Mouse (Mus musculus) C2C12 (cell line): ENCODE results near the gene Rars. TPM values are rescaled to one million over a fixed set of nuclear protein-coding genes. Genes with fewer than 3 reads are reported as not detected.
"Not testable (repeated sequence)": the region's sequence is repeated elsewhere in the genome, so short reads cannot be mapped to it uniquely, and the experiment has no call there.

Experiments
- H3K27me3 ChIP-seq: one replicate; pipeline ENCODE4 v1.6.1; 2011; ENCODE audit not compliant: control insufficient read depth, insufficient read depth, insufficient read length
- H3K36me3 ChIP-seq: one replicate; pipeline ENCODE4 v1.6.1; 2011; ENCODE audit not compliant: control insufficient read depth, insufficient read depth
- H3K4me3 ChIP-seq: one replicate; pipeline ENCODE4 v1.5.1; 2011; ENCODE audit warnings: mild to moderate bottlenecking, control low read depth; ENCODE audit not compliant: poor library complexity, insufficient read depth, severe bottlenecking
- H3K79me2 ChIP-seq: one replicate; pipeline ENCODE4 v1.6.1; 2011; ENCODE audit not compliant: control insufficient read depth, insufficient read depth
- H3K79me3 ChIP-seq: one replicate; pipeline ENCODE4 v1.6.1; 2011; ENCODE audit warnings: low read depth, control low read depth
- H3ac ChIP-seq: one replicate; pipeline ENCODE3; 2011; ENCODE audit warnings: low read depth; ENCODE audit not compliant: control insufficient read depth, insufficient read length
- CEBPB ChIP-seq: IDR thresholded peaks from one replicate; pipeline ENCODE4 v1.6.1; 2011; ENCODE audit warnings: low read depth, mild to moderate bottlenecking, control low read depth, moderate library complexity
- CTCF ChIP-seq: IDR thresholded peaks from one replicate; pipeline ENCODE4 v1.5.1; 2011; ENCODE audit not compliant: control insufficient read depth, insufficient read depth, insufficient read length
- FOSL1 ChIP-seq: IDR thresholded peaks from one replicate; pipeline ENCODE4 v1.8.0; 2011; ENCODE audit warnings: mild to moderate bottlenecking, low read length; ENCODE audit not compliant: poor library complexity, insufficient read depth, severe bottlenecking
- MAX ChIP-seq: IDR thresholded peaks from one replicate; pipeline ENCODE4 v1.6.1; 2011; ENCODE audit warnings: mild to moderate bottlenecking, control low read depth
- MYOD1 ChIP-seq: IDR thresholded peaks from one replicate; pipeline ENCODE4 v1.6.1; 2011; ENCODE audit warnings: low read depth; ENCODE audit not compliant: control insufficient read depth, insufficient read length
- MYOG ChIP-seq: IDR thresholded peaks from one replicate; pipeline ENCODE4 v1.6.1; 2011; ENCODE audit not compliant: control insufficient read depth, insufficient read length; ENCODE audit errors: extremely low read depth
- USF1 ChIP-seq: IDR thresholded peaks from one replicate; pipeline ENCODE4 v1.6.1; 2011; ENCODE audit warnings: low read depth, mild to moderate bottlenecking, control low read depth, moderate library complexity
- polyA plus RNA-seq: library from polyadenylated mRNA; unstranded; fragments of >200 nt; fragmentation: generic; extraction: Trizol; gene quantifications from one replicate; pipeline ENCODE4 v1.2.1, GENCODE M21; 2012; ENCODE audit warnings: missing spikeins

Rars gene
- polyA plus RNA-seq, 1 experiment = 87.1 TPM

- TF ChIP-seq CTCF = no peak
- TF ChIP-seq FOSL1 = no peak
- TF ChIP-seq MAX = no peak
- TF ChIP-seq MYOG = no peak
- no peak for TF ChIP-seq USF1
- TF ChIP-seq MYOD1 = no peak
- TF ChIP-seq CEBPB = no peak
Observed at GRCm38 (mm10) chr11:35855567-35855966, 21.3 kb upstream of the Rars start.

DNA sequence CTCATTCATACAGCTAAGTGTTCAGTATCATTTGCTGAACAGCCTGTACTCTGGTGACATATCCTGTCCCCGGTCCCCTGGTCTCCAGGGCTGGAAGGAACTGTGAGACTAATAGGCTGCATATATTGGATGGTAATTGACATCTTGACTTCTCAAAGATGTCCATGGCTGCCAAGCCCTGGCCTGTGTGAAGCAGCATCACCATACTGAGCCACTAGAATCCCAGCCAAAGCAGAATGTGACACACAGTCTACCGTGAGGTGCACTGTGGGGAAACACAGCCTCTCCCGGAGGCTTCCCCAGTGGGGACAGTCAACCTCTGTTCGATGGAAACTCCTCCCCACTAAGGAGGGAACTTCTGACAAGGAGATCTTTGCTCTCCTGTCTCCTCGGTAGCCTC is 20.6 kb upstream of the Rars start:
- Histone ChIP-seq H3K79me2 (no peaks in the 10 kb centered on the region), H3K36me3 (peaks cover 4% of the 10 kb centered on the region), H3K4me3 (no peak overlapping the region), H3K27me3 (peaks cover 2% of the 10 kb centered on the region), H3K79me3 (no peaks in the 10 kb centered on the region), H3ac (no peak overlapping the region)
- no peak for TF ChIP-seq USF1
- TF ChIP-seq CTCF = no peak
- no peak for TF ChIP-seq FOSL1
- no peak for TF ChIP-seq CEBPB
- TF ChIP-seq MYOG = no peak

More at GRCm38 (mm10) chr11:35855567-35855966, 21.3 kb upstream of the Rars start:
- Histone ChIP-seq H3ac (no peak overlapping the region), H3K27me3 (peaks cover 5% of the 10 kb centered on the region), H3K36me3 (peaks cover 4% of the 10 kb centered on the region), H3K4me3 (no peak overlapping the region), H3K79me2 (no peaks in the 10 kb centered on the region), H3K79me3 (no peaks in the 10 kb centered on the region)

DNA sequence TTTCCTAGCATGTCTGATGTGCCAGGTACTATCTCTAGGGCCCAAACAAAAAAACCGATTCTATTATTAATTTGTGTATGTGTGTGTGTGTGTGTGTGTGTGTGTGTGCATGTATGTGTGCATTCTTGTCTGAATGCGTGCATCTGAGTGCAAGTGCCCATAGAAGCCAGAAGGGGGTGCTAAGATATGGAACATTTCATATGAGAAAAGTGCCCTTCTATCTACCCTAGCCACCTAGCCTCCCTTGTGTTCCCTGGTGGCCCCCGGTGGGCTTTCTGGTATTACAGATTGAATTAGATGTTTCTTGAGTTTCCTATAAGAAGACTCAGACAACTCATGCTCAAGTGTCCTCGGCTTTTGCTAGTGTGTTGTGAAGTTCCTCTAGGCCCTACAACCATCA is 19.3 kb upstream of the Rars start:
- Histone ChIP-seq H3K79me3 (no peaks in the 10 kb centered on the region), H3K27me3 (no peaks in the 10 kb centered on the region), H3K79me2 (no peaks in the 10 kb centered on the region), H3K36me3 (peaks cover 4% of the 10 kb centered on the region), H3ac (no peak overlapping the region), H3K4me3 (no peak overlapping the region)
- TF ChIP-seq CTCF = no peak
- no peak for TF ChIP-seq CEBPB
- TF ChIP-seq MAX = no peak
- no peak for TF ChIP-seq MYOD1

DNA sequence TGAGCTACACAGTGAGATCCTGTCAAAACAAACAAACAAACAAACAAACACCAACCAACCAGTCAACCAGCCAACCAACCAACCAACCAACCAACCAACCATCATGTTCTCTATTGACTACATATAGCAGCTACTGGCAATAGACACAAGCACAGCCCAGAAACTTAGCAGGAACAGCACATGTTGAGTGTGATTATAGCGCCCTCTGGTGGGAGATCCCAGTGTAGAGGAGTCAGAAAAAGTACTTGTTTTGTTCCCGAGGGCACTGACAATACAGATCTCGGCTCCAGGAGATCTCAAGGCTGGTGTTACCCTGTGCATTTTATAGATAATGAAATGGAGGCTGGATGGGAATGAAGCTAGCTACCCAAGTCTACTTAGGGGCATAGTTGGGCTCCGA is 18.4 kb upstream of the Rars start:
- TF ChIP-seq FOSL1 (no peak), CEBPB (no peak), CTCF (no peak), USF1 (no peak), MAX (peak; percentile 41), MYOD1 (no peak), MYOG (no peak)
- Histone ChIP-seq H3K79me2 (no peaks in the 10 kb centered on the region), H3K79me3 (no peaks in the 10 kb centered on the region), H3K36me3 (peaks cover 4% of the 10 kb centered on the region), H3ac (no peak overlapping the region), H3K4me3 (no peak overlapping the region), H3K27me3 (no peaks in the 10 kb centered on the region)

DNA sequence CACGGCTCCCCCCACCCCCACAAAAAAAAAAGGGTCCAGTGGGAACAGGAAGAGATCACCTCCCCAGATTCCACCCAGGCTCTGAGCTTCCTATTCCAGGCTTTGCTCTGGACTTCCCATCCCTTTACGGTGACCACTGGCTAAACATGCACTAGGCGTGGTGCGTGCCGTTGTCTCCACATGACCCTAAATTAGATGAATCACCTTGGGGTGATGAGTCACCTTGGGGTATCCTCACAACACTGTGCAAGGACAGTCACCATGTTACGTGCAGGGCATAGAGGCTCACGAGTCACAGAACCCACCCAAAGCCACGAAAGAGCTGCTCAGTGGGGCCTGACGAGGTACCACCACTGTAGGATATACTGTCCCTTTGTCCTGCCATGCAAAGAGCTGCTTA is 10.0 kb upstream of the Rars start:
- Histone ChIP-seq H3K4me3 (no peak overlapping the region), H3K36me3 (peaks cover 17% of the 10 kb centered on the region), H3K79me2 (no peaks in the 10 kb centered on the region), H3K79me3 (no peaks in the 10 kb centered on the region), H3K27me3 (no peaks in the 10 kb centered on the region), H3ac (no peak overlapping the region)
- peak; percentile 82 for TF ChIP-seq USF1
- peak; percentile 98 for TF ChIP-seq FOSL1
- no peak for TF ChIP-seq CEBPB
- TF ChIP-seq MYOD1 = peak; percentile 39
- TF ChIP-seq CTCF = no peak
- TF ChIP-seq MAX = peak; percentile 81

DNA sequence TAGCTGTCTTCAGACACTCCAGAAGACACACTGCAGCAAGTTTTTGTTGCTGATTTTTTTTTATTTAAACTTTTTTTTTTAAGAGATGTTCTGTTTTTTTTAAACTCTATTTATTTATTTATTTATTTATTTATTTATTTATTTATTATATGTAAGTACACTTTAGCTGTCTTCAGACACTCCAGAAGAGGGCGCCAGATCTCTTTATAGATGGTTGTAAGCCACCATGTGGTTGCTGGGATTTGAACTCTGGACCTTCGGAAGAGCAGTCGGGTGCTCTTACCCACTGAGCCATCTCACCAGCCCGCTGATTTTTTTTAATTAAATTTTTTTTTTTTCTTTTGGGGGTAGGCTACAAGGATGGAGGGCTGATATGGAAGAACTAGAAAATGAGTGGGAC is 8.3 kb upstream of the Rars start:
- peaks cover 17% of the 10 kb centered on the region for H3K36me3 ChIP-seq
- not testable (repeated sequence) for H3ac ChIP-seq, H3K79me3 ChIP-seq, H3K4me3 ChIP-seq, H3K79me2 ChIP-seq, H3K27me3 ChIP-seq
